Mouse (Mus musculus): Measurements from ENCODE around the gene Mterf4. TPM values are rescaled to one million over a fixed set of nuclear protein-coding genes. Genes with fewer than 3 reads are reported as not detected.

Mterf4 gene
- polyA plus RNA-seq, 1 experiment from 2014 or later: 37.8 TPM

- Histone ChIP-seq H3K9me3 (ENCODE audit: control insufficient read depth, low read length) (no peaks in the 10 kb centered on the region), H3K27ac (ENCODE audit: low read depth, low read length) (no peak overlapping the region), H3K4me3 (ENCODE audit: low read depth, low read length) (no peak overlapping the region), H3K4me1 (replicated peaks; ENCODE audit: control insufficient read depth, insufficient read depth, low read length) (no peaks in the 10 kb centered on the region), H3K9ac (ENCODE audit: low read length) (no peak overlapping the region), H3K4me2 (ENCODE audit: low read depth, low read length, severe bottlenecking) (no peak overlapping the region), H3K27me3 (ENCODE audit: control insufficient read depth, insufficient read depth, low read length) (no peaks in the 10 kb centered on the region), H3K36me3 (ENCODE audit: control insufficient read depth, insufficient read depth, low read length) (no peaks in the 10 kb centered on the region)
- DNase-seq (ENCODE audit: low spot score) (no peak), ATAC-seq (replicated peaks; ENCODE audit: low FRiP score) (no peak)
- WGBS: 83% methylated on average over 6 of the region's 6 CpGs
These were observed 30.2 kb downstream of the Mterf4 start for GRCm38 (mm10) chr1:93275561-93275960.

- Histone ChIP-seq H3K9ac (ENCODE audit: low read length) (no peak overlapping the region), H3K27me3 (ENCODE audit: control insufficient read depth, insufficient read depth, low read length) (no peaks in the 10 kb centered on the region), H3K9me3 (ENCODE audit: control insufficient read depth, low read length) (no peaks in the 10 kb centered on the region), H3K4me3 (ENCODE audit: low read depth, low read length) (no peak overlapping the region), H3K36me3 (ENCODE audit: control insufficient read depth, insufficient read depth, low read length) (no peaks in the 10 kb centered on the region), H3K4me2 (ENCODE audit: low read depth, low read length, severe bottlenecking) (peak overlapping the region; percentile 8; the same call in 1 of the 2 replicates), H3K4me1 (replicated peaks; ENCODE audit: control insufficient read depth, insufficient read depth, low read length) (no peaks in the 10 kb centered on the region), H3K27ac (ENCODE audit: low read depth, low read length) (no peak overlapping the region)
- WGBS: under 1% methylated on average over 16 of the region's 16 CpGs
- ATAC-seq (replicated peaks; ENCODE audit: low FRiP score) (0 out of 2 replicates have a peak, but pooled peaks have one; percentile 15), DNase-seq (ENCODE audit: low spot score) (peak; percentile 78)
These were observed 33.3 kb downstream of the Mterf4 start for GRCm38 (mm10) chr1:93272409-93272821.

GRCm38 (mm10) chr1:93271751-93272150, 34.0 kb downstream of the Mterf4 start:
- 89% methylated on average over 5 of the region's 6 CpGs for WGBS
- Histone ChIP-seq H3K9me3 (ENCODE audit: control insufficient read depth, low read length) (no peaks in the 10 kb centered on the region), H3K36me3 (ENCODE audit: control insufficient read depth, insufficient read depth, low read length) (no peaks in the 10 kb centered on the region), H3K4me3 (ENCODE audit: low read depth, low read length) (no peak overlapping the region), H3K27ac (ENCODE audit: low read depth, low read length) (no peak overlapping the region), H3K4me1 (replicated peaks; ENCODE audit: control insufficient read depth, insufficient read depth, low read length) (no peaks in the 10 kb centered on the region), H3K9ac (ENCODE audit: low read length) (no peak overlapping the region), H3K4me2 (ENCODE audit: low read depth, low read length, severe bottlenecking) (no peak overlapping the region), H3K27me3 (ENCODE audit: control insufficient read depth, insufficient read depth, low read length) (no peaks in the 10 kb centered on the region)
- no peak for ATAC-seq (replicated peaks; ENCODE audit: low FRiP score)
- DNase-seq (ENCODE audit: low spot score): no peak

GRCm38 (mm10) chr1:93270516-93271240, 35.0 kb downstream of the Mterf4 start:
- no peaks in the 10 kb centered on the region for H3K9me3 ChIP-seq (ENCODE audit: control insufficient read depth, low read length)
- no peak overlapping the region for H3K9ac ChIP-seq (ENCODE audit: low read length)
- DNase-seq (ENCODE audit: low spot score): no peak
- ATAC-seq (replicated peaks; ENCODE audit: low FRiP score): no peak
- H3K4me1 ChIP-seq (replicated peaks; ENCODE audit: control insufficient read depth, insufficient read depth, low read length): no peaks in the 10 kb centered on the region
- no peak overlapping the region for H3K27ac ChIP-seq (ENCODE audit: low read depth, low read length)
- WGBS: 75% methylated on average over 3 of the region's 3 CpGs
- H3K27me3 ChIP-seq (ENCODE audit: control insufficient read depth, insufficient read depth, low read length): no peaks in the 10 kb centered on the region
- no peaks in the 10 kb centered on the region for H3K36me3 ChIP-seq (ENCODE audit: control insufficient read depth, insufficient read depth, low read length)
- no peak overlapping the region for H3K4me2 ChIP-seq (ENCODE audit: low read depth, low read length, severe bottlenecking)
- no peak overlapping the region for H3K4me3 ChIP-seq (ENCODE audit: low read depth, low read length)

- Histone ChIP-seq H3K36me3 (ENCODE audit: control insufficient read depth, insufficient read depth, low read length) (no peaks in the 10 kb centered on the region), H3K4me1 (replicated peaks; ENCODE audit: control insufficient read depth, insufficient read depth, low read length) (no peaks in the 10 kb centered on the region), H3K9me3 (ENCODE audit: control insufficient read depth, low read length) (no peaks in the 10 kb centered on the region), H3K9ac (ENCODE audit: low read length) (no peak overlapping the region), H3K4me3 (ENCODE audit: low read depth, low read length) (no peak overlapping the region), H3K27me3 (ENCODE audit: control insufficient read depth, insufficient read depth, low read length) (no peaks in the 10 kb centered on the region), H3K27ac (ENCODE audit: low read depth, low read length) (no peak overlapping the region), H3K4me2 (ENCODE audit: low read depth, low read length, severe bottlenecking) (no peak overlapping the region)
- 86% methylated on average over 2 of the region's 2 CpGs for WGBS
- DNase-seq (ENCODE audit: low spot score) (no peak), ATAC-seq (replicated peaks; ENCODE audit: low FRiP score) (no peak)
These were observed 37.5 kb downstream of the Mterf4 start for GRCm38 (mm10) chr1:93268246-93268645.

- H3K9me3 ChIP-seq (ENCODE audit: control insufficient read depth, low read length): no peaks in the 10 kb centered on the region
- no peak overlapping the region for H3K9ac ChIP-seq (ENCODE audit: low read length)
- H3K4me2 ChIP-seq (ENCODE audit: low read depth, low read length, severe bottlenecking): no peak overlapping the region
- no peak overlapping the region for H3K4me3 ChIP-seq (ENCODE audit: low read depth, low read length)
- ATAC-seq (replicated peaks; ENCODE audit: low FRiP score) (no peak), DNase-seq (ENCODE audit: low spot score) (no peak)
- no peak overlapping the region for H3K27ac ChIP-seq (ENCODE audit: low read depth, low read length)
- no peaks in the 10 kb centered on the region for H3K4me1 ChIP-seq (replicated peaks; ENCODE audit: control insufficient read depth, insufficient read depth, low read length)
- no peaks in the 10 kb centered on the region for H3K36me3 ChIP-seq (ENCODE audit: control insufficient read depth, insufficient read depth, low read length)
- 60% methylated on average over 3 of the region's 3 CpGs for WGBS
- H3K27me3 ChIP-seq (ENCODE audit: control insufficient read depth, insufficient read depth, low read length): no peaks in the 10 kb centered on the region
These were observed 38.5 kb downstream of the Mterf4 start for GRCm38 (mm10) chr1:93267207-93267606.

- Histone ChIP-seq H3K27me3 (ENCODE audit: control insufficient read depth, insufficient read depth, low read length) (no peaks in the 10 kb centered on the region), H3K4me1 (replicated peaks; ENCODE audit: control insufficient read depth, insufficient read depth, low read length) (no peaks in the 10 kb centered on the region), H3K36me3 (ENCODE audit: control insufficient read depth, insufficient read depth, low read length) (no peaks in the 10 kb centered on the region), H3K9ac (ENCODE audit: low read length) (no peak overlapping the region), H3K27ac (ENCODE audit: low read depth, low read length) (no peak overlapping the region), H3K4me3 (ENCODE audit: low read depth, low read length) (no peak overlapping the region), H3K9me3 (ENCODE audit: control insufficient read depth, low read length) (no peaks in the 10 kb centered on the region), H3K4me2 (ENCODE audit: low read depth, low read length, severe bottlenecking) (no peak overlapping the region)
- peak; percentile 10 for DNase-seq (ENCODE audit: low spot score)
- WGBS: 83% methylated on average over 1 of the region's 1 CpGs
- ATAC-seq (replicated peaks; ENCODE audit: low FRiP score): no peak
These were observed 48.2 kb downstream of the Mterf4 start for GRCm38 (mm10) chr1:93257560-93257959.

- H3K36me3 ChIP-seq (ENCODE audit: control insufficient read depth, insufficient read depth, low read length): no peaks in the 10 kb centered on the region
- DNase-seq (ENCODE audit: low spot score) (peak; percentile 15), ATAC-seq (replicated peaks; ENCODE audit: low FRiP score) (no peak)
- 91% methylated on average over 7 of the region's 7 CpGs for WGBS
- H3K9ac ChIP-seq (ENCODE audit: low read length): no peak overlapping the region
- H3K4me1 ChIP-seq (replicated peaks; ENCODE audit: control insufficient read depth, insufficient read depth, low read length): no peaks in the 10 kb centered on the region
- H3K4me3 ChIP-seq (ENCODE audit: low read depth, low read length): no peak overlapping the region
- no peak overlapping the region for H3K4me2 ChIP-seq (ENCODE audit: low read depth, low read length, severe bottlenecking)
- H3K27ac ChIP-seq (ENCODE audit: low read depth, low read length): no peak overlapping the region
- no peaks in the 10 kb centered on the region for H3K27me3 ChIP-seq (ENCODE audit: control insufficient read depth, insufficient read depth, low read length)
- no peaks in the 10 kb centered on the region for H3K9me3 ChIP-seq (ENCODE audit: control insufficient read depth, low read length)
These were observed 50.0 kb downstream of the Mterf4 start for GRCm38 (mm10) chr1:93255761-93256160.

- no peaks in the 10 kb centered on the region for H3K27me3 ChIP-seq (ENCODE audit: control insufficient read depth, insufficient read depth, low read length)
- H3K4me3 ChIP-seq (ENCODE audit: low read depth, low read length): no peak overlapping the region
- 46% methylated on average over 2 of the region's 2 CpGs for WGBS
- H3K9ac ChIP-seq (ENCODE audit: low read length): no peak overlapping the region
- H3K36me3 ChIP-seq (ENCODE audit: control insufficient read depth, insufficient read depth, low read length): no peaks in the 10 kb centered on the region
- H3K4me2 ChIP-seq (ENCODE audit: low read depth, low read length, severe bottlenecking): no peak overlapping the region
- no peak for DNase-seq (ENCODE audit: low spot score)
- H3K27ac ChIP-seq (ENCODE audit: low read depth, low read length): no peak overlapping the region
- no peaks in the 10 kb centered on the region for H3K9me3 ChIP-seq (ENCODE audit: control insufficient read depth, low read length)
- H3K4me1 ChIP-seq (replicated peaks; ENCODE audit: control insufficient read depth, insufficient read depth, low read length): no peaks in the 10 kb centered on the region
- ATAC-seq (replicated peaks; ENCODE audit: low FRiP score): no peak
These were observed 53.1 kb downstream of the Mterf4 start for GRCm38 (mm10) chr1:93252586-93252985.

Measured in forebrain, embryonic 11.5 days (tissue).